In genomic region chr14:88470495-88471434, GRCm38 (mm10) we compare ENCODE assay signal across 9 mouse cellular contexts. TPM values are rescaled to one million over a fixed set of nuclear protein-coding genes. Genes with fewer than 3 reads are reported as not detected.
DNase-seq lines count a peak whose midpoint lies in the region; ATAC-seq and TF ChIP-seq lines count a peak whose summit lies in the region.
"Had no signal": no experiment of that assay in that cellular context is flagged by ENCODE, and none has a peak within 500 bp of the region (broad histone marks: within the 10 kb centered on the region; RNA-seq: fewer than 3 reads in every experiment).

Gene Pcdh20 (minus strand): TSS chr14:88471396.

- TF ChIP-seq POLR2A in embryonic fibroblast, embryonic 13.5 days (IDR thresholded peaks at IDR 0.05; ENCODE audit: low read depth, low read length): no peak

- peak; percentile 8 for DNase-seq in urinary bladder, postnatal 14 days (ENCODE audit: low spot score)
- DNase-seq in urinary bladder, adult 2 months (ENCODE audit: low spot score): no peak
- peak; percentile 76 for DNase-seq in limb, embryonic 11.5 days (ENCODE audit: low spot score)
- DNase-seq in midbrain, postnatal 0 days (ENCODE audit: low spot score): peak; percentile 61
- DNase-seq in spleen, postnatal 14 days (ENCODE audit: low spot score in 2 of 2): no peak
- no peak for DNase-seq in thymus, adult 18-20 months

- peak within 1 kb of the TSS; percentile 50; the same call in 1 of the 2 replicates for H3K9ac ChIP-seq in limb, embryonic 11.5 days (ENCODE audit: low read length)
- peak within 1 kb of the TSS; percentile 56 for H3K9ac ChIP-seq in midbrain, postnatal 0 days (replicated peaks; ENCODE audit: low read length, poor library complexity, severe bottlenecking)

- H3K27me3 ChIP-seq in limb, embryonic 11.5 days (ENCODE audit: control insufficient read depth, insufficient read depth, low read length): peaks cover 4% of the 10 kb centered on the region; the same call in 1 of the 2 replicates
- no peaks in the 10 kb centered on the region for H3K27me3 ChIP-seq in midbrain, postnatal 0 days (ENCODE audit: insufficient read depth, low read length)

- no peak within 1 kb of the TSS for H3K27ac ChIP-seq in embryonic fibroblast, embryonic 13.5 days (ENCODE audit: insufficient read depth, low read length)
- H3K27ac ChIP-seq in limb, embryonic 11.5 days (replicated peaks; ENCODE audit: low read depth, low read length): no peak within 1 kb of the TSS
- H3K27ac ChIP-seq in midbrain, postnatal 0 days (ENCODE audit: low read depth, low read length): no peak within 1 kb of the TSS

- H3K9me3 ChIP-seq in limb, embryonic 11.5 days (ENCODE audit: control insufficient read depth, low read length): no peaks in the 10 kb centered on the region
- no peaks in the 10 kb centered on the region for H3K9me3 ChIP-seq in midbrain, postnatal 0 days (ENCODE audit: low read length)

- peak; percentile 54 to 66 for ATAC-seq in hematopoietic stem cell, adult 5-6 weeks (replicated peaks in 1 of 2; ENCODE audit: insufficient read depth in 1 of 2, low FRiP score in 2 of 2, low TSS enrichment in 1 of 2, low read depth in 1 of 2, poor library complexity in 2 of 2, severe bottlenecking in 2 of 2)
- ATAC-seq in limb, embryonic 11.5 days (ENCODE audit: insufficient number of reproducible peaks, low FRiP score, low TSS enrichment, low read depth): peak; percentile 76
- ATAC-seq in midbrain, postnatal 0 days (ENCODE audit: low FRiP score): peak; percentile 75

- no peak for TF ChIP-seq CTCF in embryonic fibroblast, embryonic 13.5 days (IDR thresholded peaks at IDR 0.05; ENCODE audit: borderline replicate concordance, insufficient read depth, low read length)
- TF ChIP-seq CTCF in midbrain, postnatal 0 days (IDR thresholded peaks at IDR 0.05): no peak

- WGBS in limb, embryonic 11.5 days: 2% methylated on average over 29 of the region's 29 CpGs
- WGBS in midbrain, postnatal 0 days: 1% methylated on average over 29 of the region's 29 CpGs

- H3K4me1 ChIP-seq in embryonic fibroblast, embryonic 13.5 days (ENCODE audit: control insufficient read depth, insufficient read depth, low read length): no peaks in the 10 kb centered on the region
- H3K4me1 ChIP-seq in limb, embryonic 11.5 days (ENCODE audit: control insufficient read depth, insufficient read depth, low read length): 0 out of 2 replicates have a peak, but pooled peaks cover 3% of the 10 kb centered on the region
- peaks cover 7% of the 10 kb centered on the region; the same call in 1 of the 2 replicates for H3K4me1 ChIP-seq in midbrain, postnatal 0 days (ENCODE audit: insufficient read depth, low read length)

- peak within 1 kb of the TSS; percentile 82 for H3K4me2 ChIP-seq in limb, embryonic 11.5 days (ENCODE audit: low read depth, severe bottlenecking)
- H3K4me2 ChIP-seq in midbrain, postnatal 0 days (ENCODE audit: low read depth, low read length, poor library complexity, severe bottlenecking): peak within 1 kb of the TSS; percentile 92

- H3K36me3 ChIP-seq in limb, embryonic 11.5 days (ENCODE audit: control insufficient read depth, insufficient read depth, low read length): no peaks in the 10 kb centered on the region
- H3K36me3 ChIP-seq in midbrain, postnatal 0 days (ENCODE audit: insufficient read depth, low read length): no peaks in the 10 kb centered on the region

- H3K4me3 ChIP-seq in embryonic fibroblast, embryonic 13.5 days (ENCODE audit: insufficient read depth, low read length): peak within 1 kb of the TSS; percentile 47
- H3K4me3 ChIP-seq in limb, embryonic 11.5 days (ENCODE audit: low read depth, low read length): peak within 1 kb of the TSS; percentile 41
- peak within 1 kb of the TSS; percentile 59 for H3K4me3 ChIP-seq in midbrain, postnatal 0 days (ENCODE audit: low read depth, low read length)

RNA-seq across cellular contexts. Expression of gene Pcdh20, which starts in this region (rescaled TPM):
- 0.08 and 0.15 TPM in 2 replicates for polyA plus RNA-seq in urinary bladder, adult 2 months (2012; rRNA removed)
- 1.5 and 2.1 TPM in 2 replicates for polyA plus RNA-seq in embryonic fibroblast, embryonic 13.5 days (2011; ENCODE audit: insufficient read length, low read depth, missing spikeins)
- total RNA-seq in hematopoietic stem cell, adult 5-6 weeks (2017): not detected in 2 replicates
- polyA plus RNA-seq in limb, embryonic 11.5 days (2014; fragmentation: Nextera tagmentation; extraction: Ambion mirVana): 0.69 and 0.84 TPM in 2 replicates
- total RNA-seq in midbrain, postnatal 0 days (2014; rRNA removed): 12.6 and 12.9 TPM in 2 replicates
- polyA plus RNA-seq in midbrain, postnatal 0 days (2015; fragmentation: Nextera tagmentation; extraction: Ambion mirVana): 5.5 and 6.0 TPM in 2 replicates
- polyA plus RNA-seq: spleen, adult 2 months had no signal

Comparison
In these comparisons a context has a peak if more than half of its experiments do, and no peak if none do; other contexts are left out.
1. RNA of gene Pcdh20 (total RNA-seq): 12.6 to 12.9 TPM in midbrain, postnatal 0 days; not detected in hematopoietic stem cell, adult 5-6 weeks; every median in the first group is over 10 times any median in the second.
2. DNase-seq: peak in urinary bladder, postnatal 14 days (single experiment) and midbrain, postnatal 0 days (single experiment); none in urinary bladder, adult 2 months (single experiment), spleen, postnatal 14 days (0 of 2) and thymus, adult 18-20 months (0 of 2).
3. Peak in ATAC-seq in hematopoietic stem cell, adult 5-6 weeks; RNA of the gene not detected or under 1 TPM.
4. Peak in DNase-seq, ATAC-seq, H3K4me3 ChIP-seq, H3K9ac ChIP-seq and H3K4me2 ChIP-seq in limb, embryonic 11.5 days; RNA of the gene not detected or under 1 TPM.
5. Peak in every context shown above with its lines, with median percentiles within 50 percentile points of each other: H3K4me3 ChIP-seq and ATAC-seq.